Mouse (Mus musculus) C2C12 (cell line): ENCODE data around the gene Tbc1d22a. TPM values are rescaled to one million over a fixed set of nuclear protein-coding genes. Genes with fewer than 3 reads are reported as not detected.

Experiments
- H3K27me3 ChIP-seq: one replicate; pipeline ENCODE4 v1.6.1; 2011; ENCODE audit not compliant: control insufficient read depth, insufficient read depth, insufficient read length
- H3K36me3 ChIP-seq: one replicate; pipeline ENCODE4 v1.6.1; 2011; ENCODE audit not compliant: control insufficient read depth, insufficient read depth
- H3K4me3 ChIP-seq: one replicate; pipeline ENCODE4 v1.5.1; 2011; ENCODE audit warnings: mild to moderate bottlenecking, control low read depth; ENCODE audit not compliant: poor library complexity, insufficient read depth, severe bottlenecking
- H3K79me2 ChIP-seq: one replicate; pipeline ENCODE4 v1.6.1; 2011; ENCODE audit not compliant: control insufficient read depth, insufficient read depth
- H3K79me3 ChIP-seq: one replicate; pipeline ENCODE4 v1.6.1; 2011; ENCODE audit warnings: low read depth, control low read depth
- H3ac ChIP-seq: one replicate; pipeline ENCODE3; 2011; ENCODE audit warnings: low read depth; ENCODE audit not compliant: control insufficient read depth, insufficient read length
- CEBPB ChIP-seq: IDR thresholded peaks from one replicate; pipeline ENCODE4 v1.6.1; 2011; ENCODE audit warnings: low read depth, mild to moderate bottlenecking, control low read depth, moderate library complexity
- CTCF ChIP-seq: IDR thresholded peaks from one replicate; pipeline ENCODE4 v1.5.1; 2011; ENCODE audit not compliant: control insufficient read depth, insufficient read depth, insufficient read length
- FOSL1 ChIP-seq: IDR thresholded peaks from one replicate; pipeline ENCODE4 v1.8.0; 2011; ENCODE audit warnings: mild to moderate bottlenecking, low read length; ENCODE audit not compliant: poor library complexity, insufficient read depth, severe bottlenecking
- MAX ChIP-seq: IDR thresholded peaks from one replicate; pipeline ENCODE4 v1.6.1; 2011; ENCODE audit warnings: mild to moderate bottlenecking, control low read depth
- MYOD1 ChIP-seq: IDR thresholded peaks from one replicate; pipeline ENCODE4 v1.6.1; 2011; ENCODE audit warnings: low read depth; ENCODE audit not compliant: control insufficient read depth, insufficient read length
- MYOG ChIP-seq: IDR thresholded peaks from one replicate; pipeline ENCODE4 v1.6.1; 2011; ENCODE audit not compliant: control insufficient read depth, insufficient read length; ENCODE audit errors: extremely low read depth
- USF1 ChIP-seq: IDR thresholded peaks from one replicate; pipeline ENCODE4 v1.6.1; 2011; ENCODE audit warnings: low read depth, mild to moderate bottlenecking, control low read depth, moderate library complexity
- polyA plus RNA-seq: library from polyadenylated mRNA; unstranded; fragments of >200 nt; fragmentation: generic; extraction: Trizol; gene quantifications from one replicate; pipeline ENCODE4 v1.2.1, GENCODE M21; 2012; ENCODE audit warnings: missing spikeins

The Tbc1d22a gene
- polyA plus RNA-seq, 1 experiment, result 19.7 TPM

GRCm38 (mm10) chr15:86345907-86346306 lies 131.6 kb downstream of the Tbc1d22a start:
- Histone ChIP-seq H3K79me2 (no peaks in the 10 kb centered on the region), H3K4me3 (no peak overlapping the region), H3ac (no peak overlapping the region), H3K79me3 (no peaks in the 10 kb centered on the region), H3K36me3 (no peaks in the 10 kb centered on the region), H3K27me3 (no peaks in the 10 kb centered on the region)
- TF ChIP-seq MYOG (no peak), FOSL1 (no peak), CTCF (no peak), MYOD1 (no peak), CEBPB (no peak), USF1 (no peak), MAX (no peak)

DNA sequence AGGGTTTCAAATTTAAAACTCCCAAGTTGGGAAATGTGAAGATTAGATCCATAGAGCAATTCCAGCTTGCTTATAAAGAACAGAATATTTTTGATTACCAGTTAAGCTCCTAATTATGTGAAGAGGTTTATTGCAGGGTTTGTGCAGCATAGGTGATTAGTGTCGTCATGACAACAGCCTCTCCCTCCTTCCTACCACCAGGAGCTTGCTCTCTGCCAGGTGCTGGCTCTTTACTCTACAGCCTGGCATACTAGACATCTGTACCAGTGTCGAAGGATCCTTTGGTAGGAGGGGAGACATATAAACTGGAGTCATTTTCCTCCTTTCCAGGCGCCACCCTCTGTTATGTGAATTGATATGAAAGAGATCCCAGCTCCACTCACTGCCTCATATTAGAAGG lies 132.3 kb downstream of the Tbc1d22a start:
- Histone ChIP-seq H3ac (no peak overlapping the region), H3K79me3 (no peaks in the 10 kb centered on the region), H3K27me3 (no peaks in the 10 kb centered on the region), H3K36me3 (no peaks in the 10 kb centered on the region), H3K4me3 (no peak overlapping the region), H3K79me2 (no peaks in the 10 kb centered on the region)
- TF ChIP-seq CEBPB (no peak), USF1 (no peak), FOSL1 (no peak), MAX (no peak), MYOG (no peak), MYOD1 (no peak), CTCF (no peak)

- Histone ChIP-seq H3K79me3 (no peaks in the 10 kb centered on the region), H3ac (no peak overlapping the region), H3K27me3 (no peaks in the 10 kb centered on the region), H3K79me2 (no peaks in the 10 kb centered on the region), H3K4me3 (no peak overlapping the region), H3K36me3 (no peaks in the 10 kb centered on the region)
- TF ChIP-seq MYOD1 (no peak), FOSL1 (no peak), CTCF (no peak), USF1 (no peak), MAX (no peak), MYOG (no peak), CEBPB (no peak)
These were observed 140.7 kb downstream of the Tbc1d22a start for GRCm38 (mm10) chr15:86354932-86355331.

DNA sequence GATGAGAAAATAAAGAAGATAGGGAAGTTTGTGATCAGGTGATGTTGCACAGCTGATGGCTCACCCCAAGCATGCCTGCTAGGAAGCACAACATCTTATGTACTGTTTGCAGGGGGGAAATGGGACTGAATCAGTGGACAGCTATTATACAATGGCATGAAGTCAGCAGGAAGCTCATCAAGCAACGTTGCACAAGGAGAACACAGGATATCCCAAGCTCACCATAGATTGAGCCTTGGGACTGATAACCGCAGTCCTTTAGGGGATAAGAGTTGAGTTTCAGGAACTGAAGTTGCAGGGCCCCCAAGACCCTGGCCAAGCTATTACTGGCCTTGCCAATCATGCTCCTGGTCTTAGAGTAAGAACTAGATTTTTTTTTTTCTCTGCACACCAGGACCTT lies 141.6 kb downstream of the Tbc1d22a start:
- H3K79me3 ChIP-seq, result no peaks in the 10 kb centered on the region
- no peaks in the 10 kb centered on the region for H3K27me3 ChIP-seq
- H3ac ChIP-seq, result no peak overlapping the region
- H3K79me2 ChIP-seq, result no peaks in the 10 kb centered on the region
- no peak for TF ChIP-seq MYOG
- no peak for TF ChIP-seq USF1
- TF ChIP-seq MYOD1, result no peak
- no peak for TF ChIP-seq MAX
- no peak for TF ChIP-seq CEBPB
- no peak for TF ChIP-seq FOSL1
- H3K36me3 ChIP-seq, result no peaks in the 10 kb centered on the region
- H3K4me3 ChIP-seq, result no peak overlapping the region

DNA sequence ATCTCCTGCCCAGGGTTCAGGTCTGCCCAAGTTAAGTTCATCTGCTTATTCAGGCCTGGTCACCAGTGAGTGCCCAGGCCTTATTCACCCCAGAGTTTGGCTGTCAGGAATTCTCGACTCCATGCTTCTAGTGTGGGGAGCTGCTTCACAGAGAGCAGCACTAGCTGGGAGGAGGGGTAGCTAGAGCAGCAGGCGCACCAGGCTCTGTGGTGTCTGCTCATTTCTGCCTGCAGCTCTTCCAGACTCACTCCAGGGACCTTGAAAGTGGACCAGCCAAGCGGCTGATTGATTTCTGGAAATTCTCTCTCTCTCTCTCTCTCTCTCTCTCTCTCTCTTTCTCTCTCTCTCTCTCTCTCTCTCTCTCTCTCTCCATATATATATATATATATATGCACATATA lies 146.1 kb downstream of the Tbc1d22a start:
- Histone ChIP-seq H3K4me3 (no peak overlapping the region), H3K79me2 (no peaks in the 10 kb centered on the region)

DNA sequence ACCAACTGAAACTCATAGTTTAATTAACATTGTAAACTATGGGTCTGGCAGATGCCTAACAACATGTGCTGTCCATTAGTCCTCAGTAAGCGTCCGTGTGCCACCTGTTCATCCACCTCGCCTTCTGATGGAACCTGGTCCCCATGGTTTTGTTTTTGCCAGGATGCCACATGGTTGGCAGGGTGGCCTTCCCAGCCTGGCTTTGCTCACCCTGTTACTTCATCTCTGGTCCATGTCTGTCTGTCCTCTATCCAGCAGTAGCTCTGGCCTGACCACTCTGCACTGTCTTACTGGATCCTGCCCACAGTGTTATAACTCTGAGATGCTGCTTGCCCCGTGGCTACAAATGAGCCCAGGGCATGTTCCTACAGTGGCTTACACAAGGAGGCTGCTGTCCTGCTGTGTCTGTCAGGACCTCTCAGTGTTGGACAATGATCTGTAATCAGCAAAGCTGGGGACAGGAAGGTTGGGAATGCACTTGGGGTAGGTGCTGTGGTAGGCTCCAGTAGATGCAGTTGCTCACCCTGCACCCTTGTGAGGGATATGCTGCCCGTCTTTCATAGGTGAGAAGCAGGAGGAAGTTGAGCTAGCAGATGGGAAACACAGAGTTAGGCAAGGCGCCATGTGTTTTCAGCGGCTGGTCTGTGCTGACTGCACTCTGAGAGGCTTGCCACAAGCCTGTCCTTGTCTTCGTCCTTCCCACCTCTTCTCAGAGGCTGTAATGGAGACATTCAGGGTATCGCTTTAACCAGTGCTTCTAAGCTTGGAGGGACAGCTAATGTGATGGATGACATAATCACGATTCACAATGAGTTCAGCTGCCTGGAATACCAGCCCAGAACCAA lies 148.3 kb downstream of the Tbc1d22a start:
- Histone ChIP-seq H3ac (peak overlapping the region; percentile 5), H3K79me3 (no peaks in the 10 kb centered on the region), H3K27me3 (no peaks in the 10 kb centered on the region), H3K4me3 (no peak overlapping the region), H3K36me3 (no peaks in the 10 kb centered on the region), H3K79me2 (no peaks in the 10 kb centered on the region)
- TF ChIP-seq FOSL1, result no peak
- TF ChIP-seq MYOD1, result peak; percentile 35

More for the DNA sequence above, 146.1 kb downstream of the Tbc1d22a start:
- no peaks in the 10 kb centered on the region for H3K79me3 ChIP-seq
- TF ChIP-seq MAX, result no peak
- no peaks in the 10 kb centered on the region for H3K27me3 ChIP-seq
- H3K36me3 ChIP-seq, result no peaks in the 10 kb centered on the region
- H3ac ChIP-seq, result no peak overlapping the region
